Mouse (Mus musculus): ENCODE data around the gene Fbxw8.

Fbxw8 gene

GRCm38 (mm10) chr5:118118922-118119321, 36.3 kb downstream of the Fbxw8 start:
- in situ Hi-C loops (cut with MboI; ENCODE audit: low pct_unique_long_range_greater_than_20kb in 1 of 2, low sequenced_read_pairs in 2 of 2, unreplicated experiment in 1 of 2) = no loop called here

- in situ Hi-C loops (cut with MboI; ENCODE audit: low pct_unique_long_range_greater_than_20kb in 1 of 2, low sequenced_read_pairs in 2 of 2, unreplicated experiment in 1 of 2) = no loop called here
These were observed 36.9 kb downstream of the Fbxw8 start for GRCm38 (mm10) chr5:118118351-118118750.

GRCm38 (mm10) chr5:118113617-118114016, 41.6 kb downstream of the Fbxw8 start:
- in situ Hi-C loops (cut with MboI; ENCODE audit: low pct_unique_long_range_greater_than_20kb in 1 of 2, low sequenced_read_pairs in 2 of 2, unreplicated experiment in 1 of 2) = no loop called here

- in situ Hi-C loops (cut with MboI; ENCODE audit: low pct_unique_long_range_greater_than_20kb in 1 of 2, low sequenced_read_pairs in 2 of 2, unreplicated experiment in 1 of 2) = no loop called here
These were observed 42.2 kb downstream of the Fbxw8 start for GRCm38 (mm10) chr5:118113043-118113442.

- in situ Hi-C loops (cut with MboI; ENCODE audit: low pct_unique_long_range_greater_than_20kb in 1 of 2, low sequenced_read_pairs in 2 of 2, unreplicated experiment in 1 of 2) = no loop called here
These were observed 46.3 kb downstream of the Fbxw8 start for GRCm38 (mm10) chr5:118108794-118109440.

- in situ Hi-C loops (cut with MboI; ENCODE audit: low pct_unique_long_range_greater_than_20kb in 1 of 2, low sequenced_read_pairs in 2 of 2, unreplicated experiment in 1 of 2) = no loop called here
These were observed 47.0 kb downstream of the Fbxw8 start for GRCm38 (mm10) chr5:118108124-118108793.

- in situ Hi-C loops (cut with MboI; ENCODE audit: low pct_unique_long_range_greater_than_20kb in 1 of 2, low sequenced_read_pairs in 2 of 2, unreplicated experiment in 1 of 2) = no loop called here
These were observed 48.6 kb downstream of the Fbxw8 start for GRCm38 (mm10) chr5:118106667-118107066.

- in situ Hi-C loops (cut with MboI; ENCODE audit: low pct_unique_long_range_greater_than_20kb in 1 of 2, low sequenced_read_pairs in 2 of 2, unreplicated experiment in 1 of 2) = no loop called here
These were observed 49.7 kb downstream of the Fbxw8 start for GRCm38 (mm10) chr5:118105536-118105935.

GRCm38 (mm10) chr5:118099870-118100478, 55.3 kb downstream of the Fbxw8 start:
- in situ Hi-C loops (cut with MboI; ENCODE audit: low pct_unique_long_range_greater_than_20kb in 1 of 2, low sequenced_read_pairs in 2 of 2, unreplicated experiment in 1 of 2) = no loop called here

GRCm38 (mm10) chr5:118099069-118099869, 56.0 kb downstream of the Fbxw8 start:
- in situ Hi-C loops (cut with MboI; ENCODE audit: low pct_unique_long_range_greater_than_20kb in 1 of 2, low sequenced_read_pairs in 2 of 2, unreplicated experiment in 1 of 2) = no loop called here

- in situ Hi-C loops (cut with MboI; ENCODE audit: low pct_unique_long_range_greater_than_20kb in 1 of 2, low sequenced_read_pairs in 2 of 2, unreplicated experiment in 1 of 2) = no loop called here
These were observed 58.9 kb downstream of the Fbxw8 start for GRCm38 (mm10) chr5:118096317-118096716.

GRCm38 (mm10) chr5:118095849-118096248, 59.4 kb downstream of the Fbxw8 start:
- in situ Hi-C loops (cut with MboI; ENCODE audit: low pct_unique_long_range_greater_than_20kb in 1 of 2, low sequenced_read_pairs in 2 of 2, unreplicated experiment in 1 of 2) = no loop called here

- in situ Hi-C loops (cut with MboI; ENCODE audit: low pct_unique_long_range_greater_than_20kb in 1 of 2, low sequenced_read_pairs in 2 of 2, unreplicated experiment in 1 of 2) = no loop called here
These were observed 59.8 kb downstream of the Fbxw8 start for GRCm38 (mm10) chr5:118095433-118095832.

GRCm38 (mm10) chr5:118093321-118094035, 61.8 kb downstream of the Fbxw8 start:
- in situ Hi-C loops (cut with MboI; ENCODE audit: low pct_unique_long_range_greater_than_20kb in 1 of 2, low sequenced_read_pairs in 2 of 2, unreplicated experiment in 1 of 2) = no loop called here

- in situ Hi-C loops (cut with MboI; ENCODE audit: low pct_unique_long_range_greater_than_20kb in 1 of 2, low sequenced_read_pairs in 2 of 2, unreplicated experiment in 1 of 2) = no loop called here
These were observed 64.4 kb downstream of the Fbxw8 start for GRCm38 (mm10) chr5:118090837-118091236.

GRCm38 (mm10) chr5:118090101-118090500, 65.2 kb downstream of the Fbxw8 start:
- in situ Hi-C loops (cut with MboI; ENCODE audit: low pct_unique_long_range_greater_than_20kb in 1 of 2, low sequenced_read_pairs in 2 of 2, unreplicated experiment in 1 of 2) = no loop called here

- in situ Hi-C loops (cut with MboI; ENCODE audit: low pct_unique_long_range_greater_than_20kb in 1 of 2, low sequenced_read_pairs in 2 of 2, unreplicated experiment in 1 of 2) = no loop called here
These were observed 66.2 kb downstream of the Fbxw8 start for GRCm38 (mm10) chr5:118089102-118089501.

- in situ Hi-C loops (cut with MboI; ENCODE audit: low pct_unique_long_range_greater_than_20kb in 1 of 2, low sequenced_read_pairs in 2 of 2, unreplicated experiment in 1 of 2) = no loop called here
These were observed 68.3 kb downstream of the Fbxw8 start for GRCm38 (mm10) chr5:118086956-118087355.

All from mouse embryonic stem cell (cell line).